Mouse (Mus musculus) induced T-regulatory cell, adult 2 months (primary cell): Measurements from ENCODE around the gene Slc6a1.

Experiments used
- DNase-seq: peaks from one replicate; pipeline ENCODE4 v3.0.0-alpha.2; 2012; ENCODE audit warnings: low read depth

Slc6a1 gene

GRCm38 (mm10) chr6:114354635-114355034 is 72.2 kb downstream of the Slc6a1 start:
- no peak for DNase-seq

- DNase-seq: no peak
These were observed 75.7 kb downstream of the Slc6a1 start for GRCm38 (mm10) chr6:114358171-114358570.

GRCm38 (mm10) chr6:114362355-114362754 is 79.9 kb downstream of the Slc6a1 start:
- DNase-seq: no peak

GRCm38 (mm10) chr6:114363740-114364139 is 81.3 kb downstream of the Slc6a1 start:
- DNase-seq: no peak

- DNase-seq: no peak
These were observed 82.3 kb downstream of the Slc6a1 start for GRCm38 (mm10) chr6:114364734-114365133.

DNA sequence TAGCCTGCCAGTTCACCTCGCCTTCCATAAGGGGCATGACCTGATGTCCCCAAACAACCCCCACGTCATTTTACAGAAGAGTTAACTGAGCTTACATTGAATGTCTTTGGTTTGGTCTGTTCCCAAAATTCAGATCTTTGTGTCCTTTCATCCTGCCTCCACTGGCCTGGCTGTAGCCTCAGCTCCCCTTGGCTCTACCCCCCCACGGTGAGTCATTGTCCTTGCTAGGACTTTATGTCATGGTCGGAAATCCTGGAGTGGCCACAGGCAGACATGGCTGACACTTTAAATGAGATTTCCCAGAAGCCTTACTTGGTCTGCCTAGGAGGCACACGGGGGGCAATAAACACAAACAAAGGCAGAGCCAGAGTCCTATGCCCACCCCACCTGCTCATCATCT is 83.8 kb downstream of the Slc6a1 start:
- DNase-seq: no peak
